Mouse (Mus musculus) kidney, postnatal 0 days (tissue): ENCODE measurements around the gene Rtkn2. TPM values are rescaled to one million over a fixed set of nuclear protein-coding genes. Genes with fewer than 3 reads are reported as not detected.

ENCODE experiments used
- ATAC-seq: fragments of 200-750 bp; cut with Nextera tagmentation; replicated peaks from 2 replicates; pipeline ENCODE4 v1.8.0; 2017; ENCODE audit warnings: low read depth, moderate number of reproducible peaks, moderate TSS enrichment, moderate library complexity; ENCODE audit not compliant: low FRiP score
- DNase-seq: peaks from one replicate; pipeline ENCODE4 v3.0.0-alpha.2; 2016; ENCODE audit warnings: low spot score
- H3K27ac ChIP-seq: fragments of 300-500 bp; sonication (generic); 2 replicates; pipeline ENCODE4 v1.5.1; 2014; ENCODE audit warnings: mild to moderate bottlenecking
- H3K27me3 ChIP-seq: fragments of 300-500 bp; sonication (generic); 2 replicates; pipeline ENCODE4 v1.6.1; 2014; ENCODE audit warnings: low read length, mixed read lengths; ENCODE audit not compliant: insufficient read depth
- H3K36me3 ChIP-seq: fragments of 300-500 bp; sonication (generic); 2 replicates; pipeline ENCODE4 v1.6.1; 2014; ENCODE audit warnings: low read length, mixed read lengths; ENCODE audit not compliant: insufficient read depth
- H3K4me1 ChIP-seq: fragments of 300-500 bp; sonication (generic); replicated peaks from 2 replicates; pipeline ENCODE4 v1.6.1; 2014; ENCODE audit warnings: antibody characterized with exemption, low read length, mixed read lengths; ENCODE audit not compliant: insufficient read depth
- H3K4me2 ChIP-seq: fragments of 300-500 bp; sonication (generic); 2 replicates; pipeline ENCODE4 v1.6.1; 2014; ENCODE audit warnings: mild to moderate bottlenecking, low read length, moderate library complexity, mixed read lengths
- H3K4me3 ChIP-seq: fragments of 300-500 bp; sonication (generic); replicated peaks from 2 replicates; pipeline ENCODE4 v1.5.1; 2014; ENCODE audit warnings: low read depth, low read length
- H3K9ac ChIP-seq: fragments of 300-500 bp; sonication (generic); 2 replicates; pipeline ENCODE4 v1.6.1; 2014; ENCODE audit warnings: low read depth, low read length
- H3K9me3 ChIP-seq: fragments of 300-500 bp; sonication (generic); replicated peaks from 2 replicates; pipeline ENCODE4 v1.6.1; 2016; ENCODE audit warnings: low read length, inconsistent platforms, mixed read lengths
- CTCF ChIP-seq: IDR thresholded peaks from 2 replicates; pipeline ENCODE4 v1.5.1; 2016; ENCODE audit warnings: antibody characterized with exemption, low read depth, mild to moderate bottlenecking, moderate library complexity
- WGBS: fragments of 180-500 bp; shearing (Covaris S2); extraction: QIAGEN DNeasy Blood & Tissue Kit; methylation state at CpG from one replicate; pipeline ENCODE4 v1.1.7; 2014; 5-methylcytosine and 5-hydroxymethylcytosine counted together
- polyA plus RNA-seq: library from polyadenylated mRNA; unstranded; fragments of >200 nt; fragmentation: Nextera tagmentation; extraction: Ambion mirVana; gene quantifications from 2 replicates; pipeline ENCODE4 v1.2.1, GENCODE M21; 2015

The Rtkn2 gene
- polyA plus RNA-seq: 4.4 and 5.2 TPM in 2 replicates

DNA sequence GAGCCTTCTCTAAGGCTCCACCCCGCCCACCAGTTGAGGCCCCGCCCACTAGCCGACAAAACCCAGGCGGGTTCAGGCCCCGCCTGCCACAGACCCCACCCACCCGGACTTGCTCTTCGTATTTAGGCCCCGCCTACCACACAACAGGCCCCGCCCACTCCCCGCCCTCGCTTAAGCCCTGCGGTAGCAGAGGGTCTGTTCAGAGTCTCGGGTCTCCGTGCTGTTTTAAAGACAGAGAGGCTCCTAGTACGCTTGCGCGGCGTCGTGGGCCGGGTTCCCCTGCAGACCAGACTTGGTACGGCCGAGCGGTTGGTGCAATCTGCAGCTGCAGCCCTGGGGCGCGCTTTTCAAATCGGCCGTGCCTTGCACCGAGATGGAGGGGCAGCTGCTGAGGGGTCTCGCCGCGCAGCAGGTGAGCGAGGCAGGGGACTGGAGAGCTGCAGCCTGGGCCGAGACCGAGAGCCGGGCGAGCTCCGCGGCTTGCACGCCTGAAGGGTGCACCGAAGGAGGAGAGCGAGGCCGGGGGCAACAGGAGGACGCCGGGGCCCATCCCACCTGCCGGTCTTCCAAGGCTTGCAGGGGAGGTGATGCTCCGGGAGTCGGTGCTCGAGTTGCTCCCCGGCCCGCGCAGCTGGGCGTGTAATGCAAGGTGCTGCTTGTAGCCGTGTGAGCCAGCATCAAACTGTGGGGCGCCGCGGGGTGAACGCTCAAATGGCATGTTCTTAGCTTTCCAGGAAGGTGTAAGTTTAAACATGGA lies at the start of gene Rtkn2:
Gene Rtkn2 (plus strand): TSS at position 170 of the 757 bp plus-strand sequence.
- H3K9me3 ChIP-seq: no peaks in the 10 kb centered on the region
- peak; percentile 97 for DNase-seq
- WGBS: under 1% methylated on average over 57 of the region's 57 CpGs

DNA sequence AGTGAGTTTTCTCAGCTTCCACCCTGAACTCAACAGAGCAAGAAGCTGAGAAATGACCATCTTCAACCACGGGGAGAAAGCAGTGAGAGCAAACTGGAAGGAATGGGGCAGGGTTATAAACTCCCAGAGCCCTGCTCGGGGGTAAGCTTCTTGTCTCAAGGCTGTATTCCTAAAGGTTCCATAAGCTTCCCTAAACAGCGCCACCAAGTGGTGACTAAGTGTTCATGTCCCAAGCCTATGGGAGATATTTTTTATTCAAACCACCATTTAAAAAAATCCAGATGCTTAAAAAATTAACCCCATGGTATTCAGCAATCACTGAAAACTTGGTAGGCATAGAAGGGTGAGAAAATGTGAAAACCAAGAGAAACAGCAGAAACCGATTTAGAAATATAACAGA lies 48.0 kb upstream of the Rtkn2 start:
- no peak for ATAC-seq
- Histone ChIP-seq H3K9me3 (no peaks in the 10 kb centered on the region), H3K4me1 (no peaks in the 10 kb centered on the region), H3K9ac (no peak overlapping the region), H3K4me2 (no peak overlapping the region), H3K27ac (no peak overlapping the region), H3K27me3 (no peaks in the 10 kb centered on the region), H3K4me3 (no peak overlapping the region), H3K36me3 (no peaks in the 10 kb centered on the region)
- no peak for TF ChIP-seq CTCF
- no peak for DNase-seq
- WGBS: 89% methylated on average over 4 of the region's 4 CpGs

More for the DNA sequence above, at the start of gene Rtkn2:
- H3K27me3 ChIP-seq: no peaks in the 10 kb centered on the region
- H3K4me3 ChIP-seq: peak within 1 kb of the TSS; percentile 73
- H3K4me1 ChIP-seq: no peaks in the 10 kb centered on the region
- H3K36me3 ChIP-seq: no peaks in the 10 kb centered on the region
- peak within 1 kb of the TSS; percentile 60 for H3K9ac ChIP-seq
- peak; percentile 99 for ATAC-seq
- TF ChIP-seq CTCF: peak; percentile 25; the same call in 1 of the 2 replicates
- H3K27ac ChIP-seq: 0 out of 2 replicates have a peak within 1 kb of the TSS, but pooled peaks have one; percentile 10
- peak within 1 kb of the TSS; percentile 100 for H3K4me2 ChIP-seq

DNA sequence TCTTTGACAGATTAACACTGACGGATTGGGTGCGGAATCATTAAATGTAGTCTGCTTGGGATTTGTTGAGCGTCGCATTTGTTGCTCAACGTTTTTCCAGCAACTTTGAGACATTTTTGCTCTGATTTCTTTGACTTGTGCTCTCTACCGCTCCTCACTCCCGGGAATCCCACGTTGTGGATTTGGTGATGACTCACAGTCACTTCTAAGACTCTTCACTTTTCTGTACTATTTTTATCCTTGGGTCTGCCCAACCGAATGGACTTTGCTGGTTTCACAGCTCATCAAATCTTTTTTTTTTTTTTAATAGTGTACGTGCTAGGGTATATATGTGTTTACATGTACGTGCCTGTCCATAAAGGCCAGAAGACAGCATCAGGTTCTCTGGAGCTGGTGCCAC lies 46.6 kb upstream of the Rtkn2 start:
- WGBS: 86% methylated on average over 11 of the region's 11 CpGs
- no peak for DNase-seq
- Histone ChIP-seq H3K9ac (no peak overlapping the region), H3K27me3 (no peaks in the 10 kb centered on the region), H3K9me3 (no peaks in the 10 kb centered on the region), H3K36me3 (no peaks in the 10 kb centered on the region), H3K4me1 (no peaks in the 10 kb centered on the region), H3K27ac (no peak overlapping the region), H3K4me3 (no peak overlapping the region), H3K4me2 (no peak overlapping the region)
- no peak for ATAC-seq
- TF ChIP-seq CTCF: no peak

DNA sequence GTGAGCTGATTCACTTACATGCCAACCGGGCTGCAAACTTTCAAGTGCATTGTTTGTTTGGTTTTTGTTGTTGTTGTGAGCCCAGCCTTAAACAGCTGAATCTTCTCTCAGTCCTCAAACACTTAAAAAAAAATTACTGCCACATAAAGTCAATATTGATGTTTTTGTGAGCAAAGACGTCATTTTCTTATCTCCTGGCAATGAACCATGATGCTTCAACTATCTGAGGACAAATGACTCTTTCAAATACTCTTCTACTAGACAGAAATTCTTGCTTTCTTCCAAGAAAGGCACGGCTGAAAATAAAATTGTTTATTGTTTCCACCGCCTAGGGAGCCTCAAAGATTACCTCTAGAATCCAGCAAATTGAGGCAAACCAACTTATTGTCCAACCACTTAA lies 42.4 kb upstream of the Rtkn2 start:
- no peak overlapping the region for H3K9ac ChIP-seq
- TF ChIP-seq CTCF: no peak
- H3K27ac ChIP-seq: no peak overlapping the region
- H3K4me2 ChIP-seq: no peak overlapping the region
- no peak for ATAC-seq
- H3K27me3 ChIP-seq: no peaks in the 10 kb centered on the region
- no peak overlapping the region for H3K4me3 ChIP-seq
- whole genome bisulfite sequencing: 65% methylated on average over 4 of the region's 4 CpGs
- no peaks in the 10 kb centered on the region for H3K9me3 ChIP-seq
- H3K36me3 ChIP-seq: no peaks in the 10 kb centered on the region
- peak; percentile 29 for DNase-seq
- H3K4me1 ChIP-seq: no peaks in the 10 kb centered on the region

DNA sequence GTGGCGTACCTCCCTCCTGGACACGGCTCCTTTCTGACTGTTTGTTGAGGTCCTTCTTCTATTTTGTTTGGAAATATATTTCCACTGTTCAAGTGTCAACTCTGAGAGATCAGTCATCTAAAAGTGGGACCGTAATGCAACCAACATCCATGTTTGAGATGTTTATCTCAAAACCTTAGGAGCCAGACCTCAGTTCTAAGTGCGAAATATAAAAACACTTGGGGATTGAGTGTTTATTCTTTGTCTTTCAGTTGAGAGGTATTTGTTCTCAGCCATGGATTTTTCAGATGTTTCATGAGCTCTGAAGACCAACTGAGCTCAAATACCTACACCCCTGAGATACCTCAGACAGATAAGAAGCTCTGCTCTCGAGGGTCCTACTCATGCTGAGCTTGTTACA lies 41.6 kb upstream of the Rtkn2 start:
- H3K4me1 ChIP-seq: no peaks in the 10 kb centered on the region
- no peak overlapping the region for H3K27ac ChIP-seq
- H3K4me3 ChIP-seq: no peak overlapping the region
- H3K9me3 ChIP-seq: no peaks in the 10 kb centered on the region
- DNase-seq: no peak
- H3K4me2 ChIP-seq: no peak overlapping the region
- no peak for TF ChIP-seq CTCF
- no peak for ATAC-seq
- H3K9ac ChIP-seq: no peak overlapping the region
- 86% methylated on average over 5 of the region's 5 CpGs for WGBS
- H3K27me3 ChIP-seq: no peaks in the 10 kb centered on the region
- no peaks in the 10 kb centered on the region for H3K36me3 ChIP-seq

DNA sequence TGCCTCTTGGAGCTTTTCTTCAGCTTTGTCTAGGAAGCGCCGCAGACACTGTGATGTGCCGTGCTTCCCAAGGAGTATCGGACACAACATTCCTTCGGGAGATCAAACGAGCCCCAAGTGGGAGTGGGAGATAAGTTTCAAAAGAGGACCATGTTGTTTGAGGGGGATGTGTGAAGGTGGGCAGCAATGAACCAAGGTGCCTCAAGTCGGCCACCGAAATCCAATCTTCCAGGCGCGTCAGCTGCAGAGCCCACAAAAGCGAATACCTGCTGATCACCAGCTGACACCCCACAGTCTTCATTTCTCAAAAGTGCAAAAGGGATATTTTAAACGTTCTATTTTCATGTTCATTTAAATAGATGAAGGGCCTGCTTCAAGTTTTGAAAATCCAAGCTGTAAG lies 39.8 kb upstream of the Rtkn2 start:
- ATAC-seq: no peak
- no peak for TF ChIP-seq CTCF
- Histone ChIP-seq H3K9ac (no peak overlapping the region), H3K36me3 (no peaks in the 10 kb centered on the region), H3K4me1 (no peaks in the 10 kb centered on the region), H3K27me3 (no peaks in the 10 kb centered on the region), H3K4me2 (0 out of 2 replicates have a peak overlapping the region, but pooled peaks have one; percentile 27), H3K27ac (no peak overlapping the region), H3K9me3 (no peaks in the 10 kb centered on the region), H3K4me3 (no peak overlapping the region)
- WGBS: 39% methylated on average over 12 of the region's 12 CpGs
- DNase-seq: peak; percentile 34
